Mouse (Mus musculus): ENCODE data around the gene Gabrd.

The Gabrd gene

DNA sequence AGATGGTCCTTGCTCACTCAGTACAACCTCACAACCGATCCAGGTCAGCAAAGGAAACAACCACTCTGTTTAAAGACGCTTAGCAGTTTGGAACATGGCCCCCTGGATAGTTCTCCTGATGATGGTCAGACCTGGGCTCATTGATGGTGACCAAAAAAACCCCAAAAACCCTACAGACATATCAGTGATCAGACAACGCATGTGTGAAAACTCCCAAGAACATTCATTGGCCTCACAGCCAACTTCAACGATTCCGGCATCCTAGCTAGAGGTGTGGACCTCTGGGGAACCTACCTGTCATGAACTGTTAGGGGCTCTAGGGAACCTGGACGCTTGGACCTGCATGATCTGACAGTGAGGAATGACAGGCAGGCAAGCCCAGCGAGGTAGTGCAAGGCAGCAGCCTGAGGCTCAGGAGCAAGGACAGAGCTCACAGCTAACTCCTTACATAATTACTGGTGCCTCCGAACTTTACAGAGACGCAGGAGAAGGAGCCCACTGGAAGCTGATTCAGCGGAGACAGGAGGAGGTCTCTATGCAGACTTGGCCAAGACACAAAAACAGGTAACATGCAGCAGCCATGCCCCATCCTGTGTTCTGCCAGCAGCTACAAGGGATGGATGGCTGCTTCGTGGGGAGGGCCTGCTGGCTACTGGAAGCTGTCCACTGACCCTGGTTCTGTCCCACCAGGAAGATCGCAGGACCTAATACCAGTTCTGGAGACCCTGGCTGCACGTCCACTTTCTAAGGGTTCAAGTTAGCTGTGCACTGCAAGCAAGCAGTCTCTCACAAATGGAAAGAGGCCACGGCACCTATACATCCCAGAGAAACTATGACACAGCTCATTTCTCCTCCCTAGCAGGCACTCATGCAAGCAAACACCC is 54.3 kb downstream of the Gabrd start:
- peak in 1 of 2 experiments; percentile 31 for DNase-seq (ENCODE audit: low spot score in 2 of 2)

DNA sequence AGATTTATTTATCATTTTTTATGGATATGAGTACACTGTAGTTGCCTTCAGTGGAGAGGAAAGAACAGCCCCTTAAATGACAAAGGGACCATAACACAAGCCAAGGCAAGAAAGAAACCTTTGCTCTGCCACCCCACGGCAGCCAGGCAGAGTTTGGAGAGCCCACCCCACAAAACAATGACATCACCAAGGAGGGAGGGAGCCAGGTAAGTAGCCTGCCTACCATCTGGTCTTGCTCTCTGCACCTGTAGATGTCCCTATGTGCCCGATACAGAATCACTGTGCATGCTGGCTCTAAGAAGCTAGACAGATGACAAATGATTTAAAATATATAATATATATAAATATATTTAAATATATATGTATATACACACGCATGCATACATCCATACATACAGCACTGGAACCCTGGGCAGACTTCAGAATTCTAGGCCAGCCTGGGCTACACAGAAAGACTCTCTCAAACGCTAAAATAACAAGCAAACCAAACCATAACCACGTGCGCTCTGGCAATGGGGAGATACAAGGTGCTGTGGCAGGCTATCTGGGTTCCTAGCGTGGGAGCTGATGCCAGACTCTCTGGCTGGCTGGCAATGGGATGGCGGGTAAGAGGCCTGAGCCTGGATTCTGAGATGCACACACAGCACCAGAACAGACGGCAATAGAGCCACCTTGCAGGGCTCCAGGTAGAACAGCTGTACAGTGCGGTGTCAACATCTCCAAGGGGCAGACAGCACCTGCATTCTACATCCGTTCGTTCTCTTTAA is 61.4 kb downstream of the Gabrd start:
- no peak for DNase-seq (ENCODE audit: low spot score in 2 of 2)

All from left cerebral cortex, adult 9 months (tissue).